Mouse (Mus musculus): ENCODE results near the gene Tshz2.

The Tshz2 gene

DNA sequence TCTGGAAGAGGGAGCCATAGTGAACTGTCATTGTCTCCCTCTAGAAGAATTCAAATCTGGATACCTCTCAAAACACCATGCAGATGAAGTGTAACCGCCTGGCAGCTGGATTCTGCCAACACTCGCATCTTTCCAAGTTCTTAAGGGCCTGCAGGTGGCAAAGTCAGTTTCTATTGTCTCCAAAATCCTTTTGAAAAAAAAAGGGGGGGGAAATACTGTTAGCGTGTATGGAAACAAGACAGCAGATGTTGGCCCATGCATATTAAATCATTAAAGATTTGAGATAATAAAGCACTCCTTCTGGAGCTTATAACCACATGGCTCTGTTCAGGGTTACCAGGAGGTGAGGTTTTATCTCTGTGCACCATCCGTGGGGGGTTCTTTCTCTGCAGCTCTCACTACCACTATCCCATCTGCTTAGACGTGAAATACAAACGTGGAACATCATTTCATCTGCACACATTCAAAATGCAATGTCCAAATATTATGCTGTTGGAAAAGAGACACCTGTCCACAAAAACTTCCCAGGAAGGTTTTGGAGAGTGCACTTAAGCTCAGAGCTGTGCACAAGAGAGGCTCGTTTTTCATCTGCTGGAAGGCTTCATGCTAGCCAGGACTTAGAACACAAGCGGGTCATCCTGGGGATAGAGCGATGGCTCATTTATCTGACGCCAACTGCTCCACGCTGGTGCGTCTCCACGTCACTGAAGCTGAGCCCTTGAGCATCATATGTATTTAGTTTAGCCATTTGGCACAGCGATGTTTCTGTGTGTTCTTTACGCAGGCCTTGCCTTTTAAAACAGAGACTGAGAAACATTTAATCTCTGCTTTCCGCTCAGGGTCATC is 307.7 kb downstream of the Tshz2 start:
- DNase-seq (ENCODE audit: low spot score in 2 of 2) = no peak

DNA sequence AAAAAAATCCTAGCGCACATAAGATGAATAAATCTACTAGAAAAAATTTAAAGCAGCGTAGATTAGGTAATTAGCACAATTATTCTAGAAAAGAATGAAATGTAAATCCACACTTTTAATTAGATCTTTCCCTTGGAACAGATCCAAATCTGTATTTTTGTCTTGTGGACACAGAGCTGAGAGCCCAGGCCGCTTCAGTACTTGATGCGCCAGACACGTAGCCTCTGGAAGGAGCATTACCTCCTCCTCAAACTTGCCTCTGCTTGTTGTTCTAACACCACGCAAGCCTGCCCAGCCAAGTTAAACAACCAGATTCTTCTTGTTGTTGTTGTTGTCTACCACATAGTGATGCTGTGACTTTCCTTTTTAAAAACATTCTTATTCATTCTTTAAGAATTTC is 310.9 kb downstream of the Tshz2 start:
- DNase-seq (ENCODE audit: low spot score in 2 of 2) = no peak

DNA sequence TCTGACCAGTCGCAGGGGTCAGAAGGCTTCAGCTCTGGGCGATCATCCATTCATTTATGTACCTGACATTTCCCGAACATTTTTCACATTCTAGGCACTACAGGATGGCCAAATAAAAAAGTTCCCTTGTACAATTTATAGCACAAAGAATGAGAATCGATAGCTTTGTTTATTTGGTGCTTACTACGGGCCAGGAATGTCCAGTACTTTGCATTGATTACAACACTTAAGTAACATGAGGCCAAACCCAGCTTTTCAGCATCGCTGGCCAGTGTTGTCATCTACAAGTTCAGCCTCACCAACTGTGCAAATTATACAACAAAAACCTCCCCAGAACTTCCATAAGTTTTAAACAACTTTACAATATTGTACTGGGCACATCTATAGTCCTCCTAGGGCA is 315.3 kb downstream of the Tshz2 start:
- no peak for DNase-seq (ENCODE audit: low spot score in 2 of 2)

DNA sequence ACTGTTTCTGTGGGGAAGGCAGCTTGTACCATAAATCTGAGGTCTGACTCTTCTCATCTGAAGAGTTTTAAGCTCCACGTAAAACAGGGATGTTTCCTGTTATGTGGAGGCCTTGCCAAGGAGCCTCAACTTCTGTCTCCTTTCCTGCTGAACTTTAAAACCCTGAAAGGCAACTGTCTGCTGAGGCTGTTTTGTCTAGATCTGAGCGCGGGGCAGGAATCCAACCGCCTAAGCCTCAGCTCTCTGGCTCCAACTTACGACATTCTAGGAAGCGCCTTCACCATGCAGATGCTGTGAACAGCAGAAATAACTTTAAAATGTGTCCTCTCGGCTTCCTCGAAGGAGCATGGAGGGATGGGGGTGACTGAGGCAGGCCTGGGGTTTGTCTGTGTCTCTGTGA is 318.2 kb downstream of the Tshz2 start:
- no peak for DNase-seq (ENCODE audit: low spot score in 2 of 2)

DNA sequence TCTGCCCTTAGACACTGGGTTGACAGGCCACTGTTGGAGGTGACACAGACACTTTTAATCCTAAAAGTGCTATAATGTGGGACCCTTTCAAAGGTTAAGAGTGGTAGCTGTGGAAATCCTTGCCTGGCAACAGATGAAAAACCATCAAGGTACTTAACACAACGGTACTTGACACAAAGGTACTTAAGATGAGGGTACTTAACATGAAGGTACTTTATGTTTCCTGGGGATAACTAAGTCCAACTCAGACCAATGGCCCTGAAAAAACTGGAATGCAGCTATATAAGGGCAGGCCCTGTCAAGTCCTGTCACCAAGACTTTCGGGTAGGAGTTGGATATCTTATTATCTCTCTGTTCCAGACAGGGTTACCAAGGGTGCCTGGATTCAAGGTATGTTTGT is 320.2 kb downstream of the Tshz2 start:
- no peak for DNase-seq (ENCODE audit: low spot score in 2 of 2)

DNA sequence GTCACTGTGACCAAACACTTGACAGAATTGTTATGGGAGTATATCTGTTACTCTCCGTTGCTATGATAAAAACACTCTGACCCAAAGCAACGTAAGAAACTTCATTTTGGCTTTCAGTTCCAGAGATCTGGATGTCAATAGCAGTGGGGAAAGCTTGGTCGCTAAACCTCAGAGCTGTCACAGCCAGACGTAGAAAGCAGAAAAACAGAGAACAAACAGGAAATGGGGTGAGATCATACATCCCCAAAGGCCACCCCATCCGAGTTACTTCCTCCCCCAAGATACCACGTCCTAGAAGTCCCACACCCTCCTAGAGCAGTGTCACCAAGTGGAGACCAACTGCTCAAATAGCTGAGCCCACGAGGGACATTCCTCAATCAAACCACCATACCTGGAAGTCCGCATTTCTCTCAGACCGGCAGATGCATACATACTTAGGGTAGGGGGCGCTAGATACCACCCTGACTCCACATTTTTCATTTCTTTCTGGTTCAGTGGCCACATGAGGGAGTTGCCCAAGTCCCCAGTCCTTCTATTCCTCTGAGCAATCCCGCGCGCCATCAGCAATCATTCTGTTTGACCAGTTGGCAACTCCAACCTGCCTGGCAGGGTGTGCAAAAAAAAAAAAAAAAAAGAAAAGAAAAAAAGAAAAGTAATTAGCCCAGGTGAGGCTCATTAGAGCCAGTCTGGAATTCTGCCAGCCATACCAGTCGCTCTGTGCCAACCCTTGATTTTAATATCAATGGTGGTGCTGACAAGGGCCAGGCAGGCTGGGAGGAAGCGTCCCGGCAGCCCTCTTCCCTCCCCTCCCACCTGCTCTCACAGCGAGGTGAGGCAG is 326.1 kb downstream of the Tshz2 start:
- DNase-seq (ENCODE audit: low spot score in 2 of 2) = no peak

DNA sequence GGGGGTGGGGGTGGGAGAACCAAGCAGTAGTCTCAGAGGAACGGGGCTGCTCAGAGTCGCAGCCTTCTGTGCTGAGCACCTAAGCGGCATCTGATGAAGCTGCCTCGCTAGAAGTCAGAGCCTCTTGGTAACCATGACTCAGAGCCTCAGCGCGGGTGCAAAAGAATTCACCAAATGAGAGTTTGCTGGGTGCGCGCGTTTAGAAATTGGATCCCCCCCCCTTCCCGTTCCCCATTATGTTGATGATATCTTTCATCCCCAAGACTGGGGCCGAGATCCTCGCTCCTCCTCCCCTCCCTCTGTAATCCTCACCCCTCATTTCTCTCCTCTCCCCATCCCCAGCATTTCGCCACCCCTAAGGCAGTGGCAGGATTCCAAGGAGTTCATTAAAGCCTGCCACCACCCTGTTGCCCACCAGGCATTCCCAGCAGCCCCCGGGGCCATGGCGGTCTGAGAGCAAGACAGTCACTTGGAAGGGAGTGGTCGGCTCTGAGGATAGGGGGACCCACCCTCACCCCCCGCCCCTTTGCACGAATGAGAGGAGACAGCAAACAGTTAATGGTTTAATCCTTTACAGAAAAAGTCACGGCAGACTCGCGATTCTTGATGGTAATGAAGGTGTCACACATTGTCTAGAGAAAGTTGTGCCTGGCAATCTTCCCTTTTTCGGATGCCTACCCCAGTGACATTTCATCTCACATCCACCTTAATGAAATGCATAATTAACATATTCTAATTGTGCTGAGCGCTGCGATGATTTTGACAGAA is 328.8 kb downstream of the Tshz2 start:
- no peak for DNase-seq (ENCODE audit: low spot score in 2 of 2)

DNA sequence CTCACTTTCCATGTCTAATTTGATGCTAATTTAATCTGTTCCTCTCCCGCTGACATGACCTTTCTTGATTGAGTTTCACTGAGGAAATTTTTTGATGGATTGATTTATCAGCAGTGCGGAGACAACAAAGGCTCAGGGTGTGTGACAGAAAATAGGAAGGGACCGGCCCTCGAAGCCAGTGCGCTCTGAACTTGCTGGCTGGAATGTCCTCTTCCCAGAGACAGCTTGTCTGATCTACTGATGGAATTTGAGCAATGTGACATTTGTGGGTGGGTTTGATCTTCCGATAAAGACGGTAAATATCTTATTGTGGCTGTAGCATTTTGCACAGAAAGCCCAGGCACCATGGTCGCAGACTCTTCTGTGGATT is 329.4 kb downstream of the Tshz2 start:
- DNase-seq (ENCODE audit: low spot score in 2 of 2) = no peak

DNA sequence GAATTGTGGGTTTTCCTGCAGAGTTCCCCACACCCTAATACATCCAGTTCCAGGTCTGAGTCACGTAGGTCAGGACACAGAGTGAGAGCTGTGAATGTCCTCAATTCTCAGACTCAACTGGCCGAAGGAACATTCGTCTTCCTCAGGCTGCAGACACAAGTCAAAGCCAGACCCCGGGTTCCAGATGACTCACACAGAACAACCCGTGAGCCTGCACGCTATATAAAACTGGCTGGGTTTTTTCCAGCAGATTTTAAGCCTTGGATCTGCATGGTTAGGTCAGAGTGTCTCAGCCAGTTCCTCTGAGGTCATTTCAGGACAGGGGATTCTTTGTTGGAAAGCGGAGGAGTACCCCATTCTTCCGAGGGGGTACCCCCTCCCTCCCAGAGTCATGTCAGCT is 330.0 kb downstream of the Tshz2 start:
- no peak for DNase-seq (ENCODE audit: low spot score in 2 of 2)

DNA sequence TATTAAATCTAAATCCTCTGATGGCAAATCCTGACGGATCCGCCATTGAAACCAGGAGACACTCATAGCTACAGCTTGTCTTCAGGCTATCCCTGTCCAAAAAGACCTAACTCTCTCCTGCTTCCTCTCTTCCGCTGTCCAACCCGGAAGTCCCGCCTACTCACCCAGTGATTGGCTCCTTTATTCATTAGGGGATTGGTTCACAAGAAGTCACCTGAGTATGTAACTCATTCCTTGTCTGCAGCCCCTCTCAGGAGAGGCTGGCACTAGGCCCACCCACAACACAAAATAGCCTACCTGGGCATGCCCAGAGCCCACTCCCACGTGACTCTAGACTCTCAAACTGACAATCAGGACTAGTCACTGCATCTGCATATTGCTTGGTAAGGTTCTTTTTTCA is 337.7 kb downstream of the Tshz2 start:
- DNase-seq (ENCODE audit: low spot score in 2 of 2) = no peak

DNA sequence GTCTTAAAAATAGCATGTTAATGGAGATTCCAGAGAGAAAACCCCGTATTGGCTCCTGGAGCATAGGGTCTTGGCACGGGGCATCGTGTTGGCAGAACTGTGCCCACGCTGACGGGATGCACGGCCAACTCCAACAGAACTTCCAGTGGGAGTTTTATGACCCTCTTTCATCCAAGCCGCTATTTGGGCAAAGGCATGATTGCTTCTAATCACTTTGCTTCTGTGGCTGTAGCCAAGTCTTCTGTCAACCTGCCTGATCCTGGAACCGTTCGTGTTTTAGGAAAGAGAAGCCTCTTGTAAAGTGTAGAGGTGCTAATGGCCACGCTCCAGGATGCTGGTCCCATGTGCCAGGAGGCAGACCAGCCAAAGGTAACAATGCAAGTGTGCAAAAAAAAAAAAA is 350.1 kb downstream of the Tshz2 start:
- DNase-seq (ENCODE audit: low spot score in 2 of 2) = no peak

DNA sequence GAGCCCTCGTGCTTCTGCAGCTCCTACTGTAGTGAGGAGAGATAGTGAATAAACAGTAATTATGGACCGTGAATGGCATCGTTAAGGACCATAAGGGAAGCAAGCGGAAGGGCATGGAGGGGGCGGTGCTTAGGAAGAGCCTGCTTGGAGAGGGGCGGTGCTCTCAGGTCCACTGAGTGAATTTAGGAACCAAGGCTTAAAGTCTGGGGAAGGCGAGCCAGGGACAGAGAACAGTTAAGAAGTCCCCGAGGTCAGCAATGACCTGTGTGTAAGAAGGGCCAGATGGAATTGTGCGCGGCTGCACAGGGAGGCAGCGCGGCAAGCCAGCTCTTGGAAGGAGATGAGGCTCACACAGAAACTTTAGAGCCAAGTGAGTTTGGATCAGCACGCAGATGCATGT is 354.4 kb downstream of the Tshz2 start:
- no peak for DNase-seq (ENCODE audit: low spot score in 2 of 2)

DNA sequence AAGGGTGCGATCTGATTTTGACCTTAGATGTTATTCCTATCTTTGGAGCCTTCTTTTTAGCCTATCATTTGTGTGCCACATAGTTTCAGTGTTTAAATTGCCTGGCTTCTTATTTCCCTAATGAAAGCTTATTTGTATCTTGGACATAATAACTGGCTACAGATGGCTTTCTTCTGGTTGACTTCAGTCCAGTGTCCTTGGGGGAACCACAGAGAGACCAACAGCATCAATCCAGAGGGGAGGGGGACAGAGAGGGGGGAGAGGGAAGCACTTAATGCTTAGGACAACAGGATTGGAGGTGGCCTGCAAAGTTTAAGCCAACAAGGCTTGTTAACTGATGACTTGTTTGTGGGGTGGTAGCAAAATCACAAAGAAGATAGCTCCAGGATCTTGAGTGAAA is 356.4 kb downstream of the Tshz2 start:
- DNase-seq (ENCODE audit: low spot score in 2 of 2) = no peak

DNA sequence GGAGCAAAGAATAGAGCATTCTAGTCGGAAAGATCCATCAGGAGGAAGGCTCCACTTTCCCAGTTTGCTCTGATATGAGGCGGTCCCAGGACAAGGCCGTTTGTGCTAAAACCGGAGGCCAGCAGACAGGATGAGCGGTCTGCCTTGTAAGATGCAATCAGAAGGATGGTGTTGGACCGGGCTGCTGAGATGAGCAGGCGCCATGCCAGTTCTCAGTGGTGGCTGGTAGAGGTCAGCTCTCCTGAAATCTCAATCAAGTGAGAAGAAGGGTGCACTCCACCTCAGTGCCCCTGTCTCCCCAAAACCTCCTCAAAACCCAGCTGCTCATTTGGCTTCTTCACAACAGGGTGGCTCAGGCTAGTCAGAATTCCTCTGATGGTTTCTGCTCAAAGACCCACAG is 358.2 kb downstream of the Tshz2 start:
- DNase-seq (ENCODE audit: low spot score in 2 of 2) = no peak

DNA sequence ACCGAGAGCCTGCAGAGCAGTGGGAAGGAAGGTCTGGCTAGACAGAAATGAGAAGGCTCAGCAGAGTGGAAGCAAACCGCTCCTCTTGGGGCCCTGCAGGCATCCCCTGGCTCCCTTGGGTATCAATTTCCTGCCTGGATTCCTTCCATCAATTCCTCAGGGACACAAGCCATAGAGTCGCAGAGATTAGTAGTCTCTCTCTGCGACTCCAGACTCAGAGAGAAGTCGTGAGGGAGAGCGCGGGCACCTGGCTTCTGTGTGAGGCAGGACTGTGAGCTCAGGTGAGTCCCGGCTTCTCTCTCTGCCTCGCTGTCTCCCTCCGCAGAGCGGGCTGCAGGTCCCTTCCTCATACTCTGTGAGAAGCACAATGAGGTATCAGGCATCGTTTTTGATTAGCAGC is 363.2 kb downstream of the Tshz2 start:
- no peak for DNase-seq (ENCODE audit: low spot score in 2 of 2)

DNA sequence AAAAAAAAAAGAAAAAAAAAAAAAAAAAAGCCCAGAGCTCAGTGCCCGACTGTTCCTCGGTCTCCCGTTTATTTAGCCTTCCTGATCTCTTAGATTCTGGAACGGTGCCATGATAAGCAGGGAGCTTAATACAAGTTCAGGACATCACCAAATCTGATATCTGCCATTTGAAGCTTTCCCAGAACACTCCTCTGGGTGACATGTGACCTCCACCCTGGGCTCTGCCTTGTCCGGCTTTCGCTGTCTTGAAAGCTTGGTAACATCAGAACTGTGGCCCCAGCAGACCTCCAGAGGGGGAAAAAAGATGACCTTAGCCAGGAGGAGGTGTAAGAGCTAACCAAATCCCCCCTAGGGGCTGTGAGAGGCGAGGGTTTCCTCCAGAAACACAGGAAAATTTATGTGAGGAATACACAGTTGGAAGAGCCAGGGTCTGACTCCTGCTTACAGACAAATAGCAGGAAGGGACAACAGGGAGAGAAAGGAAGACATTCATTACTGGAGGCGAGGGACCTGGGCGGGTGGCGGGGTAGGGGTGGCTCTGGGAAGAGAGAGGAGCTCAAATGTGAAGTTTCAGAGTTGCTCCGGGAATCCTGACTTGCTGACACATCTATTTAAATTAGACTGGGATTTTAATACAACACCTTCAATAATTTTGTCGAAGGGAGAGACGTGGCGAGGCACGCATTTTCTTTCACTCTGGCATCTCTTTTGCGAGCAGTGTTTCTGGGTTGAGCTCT is 363.9 kb downstream of the Tshz2 start:
- DNase-seq (ENCODE audit: low spot score in 2 of 2) = no peak

DNA sequence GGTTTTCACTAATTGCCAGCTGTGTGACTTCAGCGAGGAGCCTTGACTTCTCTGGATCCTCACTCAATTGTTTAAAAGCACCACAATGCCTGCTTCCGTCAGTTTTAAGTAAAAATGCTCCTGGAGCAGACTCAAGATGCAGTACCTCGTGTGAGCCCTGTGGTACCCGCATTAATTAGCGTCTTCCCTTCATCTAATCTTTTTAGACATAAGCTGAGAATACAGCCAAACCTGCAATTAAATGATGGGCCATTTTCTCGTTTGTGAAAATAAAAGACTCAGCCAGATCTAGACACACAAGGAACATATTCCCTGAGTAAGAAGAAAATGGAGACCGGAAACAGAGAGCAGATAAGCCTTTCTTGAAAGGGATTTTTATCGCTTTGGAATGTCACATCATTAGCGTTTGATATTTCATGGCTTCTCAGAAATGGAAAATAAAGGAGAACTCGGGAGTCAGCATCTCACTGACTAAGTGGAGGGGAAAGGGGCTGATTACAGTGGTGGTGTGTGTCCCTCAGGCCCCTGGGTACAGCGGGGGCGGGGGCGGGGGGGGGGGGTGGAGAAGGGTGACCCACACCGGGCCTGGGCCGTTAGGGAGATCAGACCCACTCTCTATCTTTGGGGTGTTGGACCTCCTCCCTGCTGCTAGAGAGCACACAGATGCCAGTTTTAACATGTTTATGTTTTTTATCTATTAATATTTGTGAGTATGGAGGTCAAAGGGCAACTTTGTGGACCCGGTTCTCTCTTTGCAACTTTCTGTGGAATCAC is 364.6 kb downstream of the Tshz2 start:
- no peak for DNase-seq (ENCODE audit: low spot score in 2 of 2)

DNA sequence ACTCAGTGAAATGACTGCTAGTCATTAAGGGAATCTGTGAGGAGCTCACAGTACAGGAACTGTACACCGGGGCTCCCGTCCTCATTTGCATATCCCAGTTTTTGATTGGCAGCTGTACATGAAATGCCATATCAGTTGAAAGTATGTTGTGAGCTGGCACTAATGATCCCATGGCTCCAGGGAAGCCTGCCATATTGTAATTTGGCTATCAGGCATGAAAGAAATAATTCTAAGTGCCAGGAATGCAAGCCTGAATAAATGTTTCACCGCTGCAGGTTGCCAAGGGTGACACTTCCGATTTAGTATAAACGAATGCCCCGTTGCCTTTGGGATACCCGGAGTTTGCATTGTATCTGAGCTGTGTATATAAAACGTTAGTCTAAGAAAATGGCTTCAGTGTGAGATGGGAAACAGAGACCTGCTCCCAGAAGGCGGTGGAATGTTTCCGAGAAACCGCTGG is 366.1 kb downstream of the Tshz2 start:
- no peak for DNase-seq (ENCODE audit: low spot score in 2 of 2)

DNA sequence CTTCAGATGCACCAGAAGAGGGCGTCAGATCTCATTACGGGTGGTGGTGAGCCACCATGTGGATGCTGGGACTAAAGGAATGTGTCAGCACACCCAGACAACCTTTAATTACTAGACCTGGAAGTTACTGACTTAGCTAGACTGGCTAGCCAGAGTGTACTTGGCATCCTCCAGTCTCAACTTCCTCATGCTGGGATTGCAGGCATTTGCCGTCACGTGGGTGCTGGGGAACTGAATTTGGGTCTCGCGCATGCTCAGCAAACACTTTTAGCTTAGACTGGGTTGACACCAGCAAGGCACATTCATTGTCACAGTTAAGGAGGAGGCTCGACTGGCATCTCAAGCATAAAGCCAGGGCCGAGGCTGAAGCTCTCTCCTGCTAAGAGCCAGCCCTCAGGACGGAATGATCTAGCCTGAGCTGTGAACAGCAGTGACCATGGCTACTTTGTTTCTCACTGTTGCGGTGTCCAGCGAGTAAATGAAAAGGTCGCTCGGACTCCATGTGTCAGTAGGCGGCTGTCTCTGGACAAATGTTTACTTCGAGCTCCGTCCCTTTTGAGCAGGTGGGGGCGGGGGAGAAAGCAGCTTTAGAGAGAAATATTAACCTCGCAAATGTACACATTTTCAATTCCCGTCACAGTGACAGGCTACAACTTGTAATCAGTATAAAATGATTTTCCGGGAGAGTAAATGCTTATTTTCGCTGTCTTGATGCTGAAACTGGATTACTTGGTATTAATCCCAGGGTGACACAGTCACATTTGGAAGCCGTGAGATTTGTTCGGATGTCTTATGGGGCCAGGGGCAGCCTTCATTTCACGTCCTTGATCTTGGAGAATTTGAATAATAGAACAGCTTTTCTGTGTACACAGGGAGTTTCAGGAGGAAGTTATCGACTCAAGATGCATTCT is 370.0 kb downstream of the Tshz2 start:
- peak in 1 of 2 experiments; percentile 13 for DNase-seq (ENCODE audit: low spot score in 2 of 2)

DNA sequence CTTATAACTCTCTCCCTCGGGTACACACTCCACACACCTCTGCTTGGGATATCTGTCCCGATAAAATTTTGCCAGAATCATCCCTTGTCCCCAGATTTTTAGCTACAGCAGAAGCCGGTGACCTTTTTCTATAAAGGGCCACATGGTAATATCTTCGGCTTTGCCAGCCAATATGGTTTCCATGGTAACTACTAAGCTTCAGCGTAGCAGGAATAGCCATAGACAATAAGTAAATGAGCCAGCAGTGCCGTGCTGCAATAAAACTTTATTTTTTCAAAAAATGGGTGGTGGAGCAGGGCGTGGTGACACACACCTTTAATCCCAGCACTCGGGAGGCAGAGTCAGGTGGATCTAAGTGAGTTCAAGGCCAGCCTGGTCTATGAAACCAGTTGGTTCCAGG is 370.9 kb downstream of the Tshz2 start:
- no peak for DNase-seq (ENCODE audit: low spot score in 2 of 2)

Data from spleen, postnatal 36 days (tissue).